In the genomic region with DNA sequence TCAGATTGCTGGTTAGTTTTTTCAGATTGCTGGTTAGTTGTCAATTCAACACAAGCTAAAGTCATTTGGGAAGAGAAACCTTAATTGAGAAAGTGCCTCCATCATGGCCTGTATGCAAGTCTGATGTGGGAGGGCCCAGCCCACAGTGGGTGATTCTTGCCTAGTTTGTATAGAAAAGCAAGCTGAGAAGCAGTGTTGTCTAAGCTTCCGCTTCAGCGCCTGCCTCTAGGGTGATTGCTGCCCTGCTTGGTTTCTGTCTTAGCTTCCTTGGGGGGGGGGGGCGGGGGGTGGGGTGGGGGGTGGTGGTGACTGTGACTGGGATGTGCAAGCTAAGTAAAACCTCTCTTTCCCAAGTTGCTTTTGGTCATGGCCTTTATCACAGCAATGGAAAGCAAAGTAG, we compare ENCODE assay signal across 23 mouse cellular contexts. TPM values are rescaled to one million over a fixed set of nuclear protein-coding genes. Genes with fewer than 3 reads are reported as not detected.
A peak's percentile ranks its signal among the peaks of the same experiment; 100 is the strongest.
DNase-seq lines count a peak whose midpoint lies in the region; ATAC-seq and TF ChIP-seq lines count a peak whose summit lies in the region.
"Had no signal": no experiment of that assay in that cellular context is flagged by ENCODE, and none has a peak within 500 bp of the region (broad histone marks: within the 10 kb centered on the region; RNA-seq: fewer than 3 reads in every experiment).

No protein-coding gene starts in this region.

- TF ChIP-seq POLR2A in small intestine, adult 2 months (IDR thresholded peaks at IDR 0.05; ENCODE audit: low read depth, low read length) = no peak

- no peaks in the 10 kb centered on the region for H3K36me3 ChIP-seq in forebrain, embryonic 14.5 days (ENCODE audit: control insufficient read depth, insufficient read depth, low read length)
- H3K36me3 ChIP-seq in forebrain, embryonic 15.5 days = no peaks in the 10 kb centered on the region
- H3K36me3 ChIP-seq in stomach, embryonic 15.5 days = no peaks in the 10 kb centered on the region
- no peaks in the 10 kb centered on the region for H3K36me3 ChIP-seq in stomach, postnatal 0 days (ENCODE audit: control insufficient read depth, insufficient read depth, low read length)
- H3K36me3 ChIP-seq in small intestine, adult 2 months (ENCODE audit: control insufficient read depth, insufficient read depth, low read length) = no peaks in the 10 kb centered on the region
- H3K36me3 ChIP-seq: embryonic facial prominence, embryonic 10.5 days; heart, embryonic 10.5 days; hindbrain, embryonic 15.5 days; midbrain, embryonic 15.5 days had no signal

- no peak overlapping the region for H3K4me3 ChIP-seq in forebrain, embryonic 14.5 days (ENCODE audit: low read depth, low read length)
- no peak overlapping the region for H3K4me3 ChIP-seq in forebrain, embryonic 15.5 days
- H3K4me3 ChIP-seq in stomach, embryonic 15.5 days (replicated peaks) = no peak overlapping the region
- no peak overlapping the region for H3K4me3 ChIP-seq in stomach, postnatal 0 days (ENCODE audit: low read depth, low read length)
- H3K4me3 ChIP-seq in small intestine, adult 2 months (ENCODE audit: low read depth, low read length) = no peak overlapping the region
- H3K4me3 ChIP-seq: embryonic facial prominence, embryonic 10.5 days; heart, embryonic 10.5 days; hindbrain, embryonic 15.5 days; midbrain, embryonic 15.5 days had no signal

- no peak for TF ChIP-seq EP300 in stomach, postnatal 0 days (optimal IDR thresholded peaks at IDR 0.05)

- H3K27ac ChIP-seq in forebrain, embryonic 14.5 days (ENCODE audit: low read depth, low read length) = no peak overlapping the region
- no peak overlapping the region for H3K27ac ChIP-seq in forebrain, embryonic 15.5 days (replicated peaks)
- no peak overlapping the region for H3K27ac ChIP-seq in stomach, embryonic 15.5 days
- no peak overlapping the region for H3K27ac ChIP-seq in stomach, postnatal 0 days (replicated peaks)
- H3K27ac ChIP-seq in small intestine, adult 2 months (ENCODE audit: insufficient read depth, low read depth, low read length) = peak overlapping the region; percentile 38; the same call in 1 of the 2 replicates
- H3K27ac ChIP-seq: embryonic facial prominence, embryonic 10.5 days; heart, embryonic 10.5 days; hindbrain, embryonic 15.5 days; kidney, postnatal 0 days; macrophage; midbrain, embryonic 15.5 days had no signal

- 7% methylated on average over 3 of the region's 3 CpGs for WGBS in forebrain, embryonic 14.5 days
- WGBS in forebrain, embryonic 15.5 days = 14% methylated on average over 3 of the region's 3 CpGs
- WGBS in stomach, embryonic 15.5 days = 65% methylated on average over 3 of the region's 3 CpGs
- WGBS in stomach, postnatal 0 days = 48% methylated on average over 3 of the region's 3 CpGs
- 64% methylated on average over 3 of the region's 3 CpGs for WGBS in small intestine, adult 2 months

- H3K4me2 ChIP-seq in forebrain, embryonic 14.5 days (ENCODE audit: low read length) = no peak overlapping the region
- no peak overlapping the region for H3K4me2 ChIP-seq in forebrain, embryonic 15.5 days (replicated peaks)
- H3K4me2 ChIP-seq in stomach, embryonic 15.5 days = no peak overlapping the region
- H3K4me2 ChIP-seq in stomach, postnatal 0 days (replicated peaks; ENCODE audit: low read depth) = no peak overlapping the region
- H3K4me2 ChIP-seq: hindbrain, embryonic 15.5 days; midbrain, embryonic 15.5 days had no signal

- no peak overlapping the region for H3K9ac ChIP-seq in forebrain, embryonic 14.5 days (ENCODE audit: low read length)
- no peak overlapping the region for H3K9ac ChIP-seq in forebrain, embryonic 15.5 days (replicated peaks)
- no peak overlapping the region for H3K9ac ChIP-seq in stomach, embryonic 15.5 days
- H3K9ac ChIP-seq in stomach, postnatal 0 days (ENCODE audit: low read length) = no peak overlapping the region
- H3K9ac ChIP-seq: hindbrain, embryonic 15.5 days; liver, postnatal 0 days; midbrain, embryonic 15.5 days had no signal

- H3K9me3 ChIP-seq in forebrain, embryonic 14.5 days (replicated peaks; ENCODE audit: control insufficient read depth, low read length) = no peaks in the 10 kb centered on the region
- H3K9me3 ChIP-seq in forebrain, embryonic 15.5 days = no peaks in the 10 kb centered on the region
- H3K9me3 ChIP-seq in stomach, embryonic 15.5 days = no peaks in the 10 kb centered on the region
- no peaks in the 10 kb centered on the region for H3K9me3 ChIP-seq in stomach, postnatal 0 days (ENCODE audit: control insufficient read depth, low read length)
- H3K9me3 ChIP-seq: embryonic facial prominence, embryonic 10.5 days; heart, embryonic 10.5 days; hindbrain, embryonic 15.5 days; midbrain, embryonic 15.5 days had no signal

- ATAC-seq in forebrain, embryonic 14.5 days = peak; percentile 32; the same call in 1 of the 2 replicates
- ATAC-seq in forebrain, embryonic 15.5 days (replicated peaks) = no peak
- ATAC-seq in stomach, embryonic 15.5 days (ENCODE audit: insufficient read depth, low FRiP score, low read depth) = peak; percentile 27; the same call in 1 of the 2 replicates
- no peak for ATAC-seq in stomach, postnatal 0 days (ENCODE audit: low FRiP score, low TSS enrichment)
- 0 out of 2 replicates have a peak, but pooled peaks have one; percentile 31 for ATAC-seq in granulocyte monocyte progenitor cell, adult 5-6 weeks (replicated peaks; ENCODE audit: poor library complexity, severe bottlenecking)
- ATAC-seq: activated CD4-positive, CD25-positive, alpha-beta regulatory T cell, adult 4 months; lung, postnatal 0 days; midbrain, embryonic 15.5 days had no signal

- H3K4me1 ChIP-seq in forebrain, embryonic 14.5 days (ENCODE audit: control insufficient read depth, insufficient read depth, low read length) = no peaks in the 10 kb centered on the region; the same call in 1 of the 2 replicates
- 0 out of 2 replicates have a peak, but pooled peaks cover 4% of the 10 kb centered on the region for H3K4me1 ChIP-seq in forebrain, embryonic 15.5 days
- H3K4me1 ChIP-seq in stomach, embryonic 15.5 days = 0 out of 2 replicates have a peak, but pooled peaks cover 9% of the 10 kb centered on the region
- no peaks in the 10 kb centered on the region for H3K4me1 ChIP-seq in stomach, postnatal 0 days (replicated peaks; ENCODE audit: control insufficient read depth, insufficient read depth)
- peaks cover 29% of the 10 kb centered on the region for H3K4me1 ChIP-seq in small intestine, adult 2 months (ENCODE audit: control insufficient read depth, insufficient read depth, insufficient read length, low read length)
- H3K4me1 ChIP-seq: hindbrain, embryonic 15.5 days had no signal

- TF ChIP-seq CTCF in stomach, postnatal 0 days (IDR thresholded peaks at IDR 0.05; ENCODE audit: low read depth) = no peak
- TF ChIP-seq CTCF in small intestine, adult 2 months (IDR thresholded peaks at IDR 0.05; ENCODE audit: extremely low read depth, insufficient read length, insufficient replicate concordance, low read depth, low read length) = no peak

- no peaks in the 10 kb centered on the region for H3K27me3 ChIP-seq in forebrain, embryonic 14.5 days (replicated peaks; ENCODE audit: control insufficient read depth, insufficient read depth, low read length)
- H3K27me3 ChIP-seq in forebrain, embryonic 15.5 days = no peaks in the 10 kb centered on the region
- no peaks in the 10 kb centered on the region for H3K27me3 ChIP-seq in stomach, embryonic 15.5 days (replicated peaks)
- H3K27me3 ChIP-seq in stomach, postnatal 0 days (ENCODE audit: control insufficient read depth, insufficient read depth, low read length) = no peaks in the 10 kb centered on the region
- H3K27me3 ChIP-seq in small intestine, adult 2 months (ENCODE audit: control insufficient read depth, insufficient read depth, low read length) = no peaks in the 10 kb centered on the region
- H3K27me3 ChIP-seq: hindbrain, embryonic 15.5 days had no signal

- DNase-seq in forebrain, embryonic 14.5 days (ENCODE audit: low spot score) = peak; percentile 24
- no peak for DNase-seq in stomach, postnatal 0 days (ENCODE audit: low spot score)
- no peak for DNase-seq in c-Kit-positive CD71-positive TER-119-positive erythroid progenitor cells, embryonic 14.5 days (ENCODE audit: low spot score)
- DNase-seq: adrenal gland, adult 8-10 months; cerebellum, adult 2 months; cerebellum, postnatal 25 days; gastrocnemius, postnatal 36 days; heart, postnatal 4 days; kidney, adult 11 months; liver, postnatal 0 days; thymus, postnatal 36 days had no signal

RNA-seq across cellular contexts. Expression of gene Map7, which starts 53.0 kb away (rescaled TPM):
- polyA plus RNA-seq in forebrain, embryonic 14.5 days (2014; fragmentation: Nextera tagmentation; extraction: Ambion mirVana) = 2.7 and 3.3 TPM in 2 replicates
- 4.7 and 6.2 TPM in 2 replicates for polyA plus RNA-seq in forebrain, embryonic 15.5 days (2015; fragmentation: Nextera tagmentation; extraction: Ambion mirVana)
- polyA plus RNA-seq in stomach, embryonic 15.5 days (2015; fragmentation: Nextera tagmentation; extraction: Ambion mirVana) = 21.2 and 23.3 TPM in 2 replicates
- polyA plus RNA-seq in stomach, postnatal 0 days (2015; fragmentation: Nextera tagmentation; extraction: Ambion mirVana) = 23.0 TPM in 2 replicates
- total RNA-seq in granulocyte monocyte progenitor cell, adult 5-6 weeks (2014; fragmentation: Nextera tagmentation) = 19.0 and 22.6 TPM in 2 replicates
- 18.3 and 22.4 TPM in 2 replicates for total RNA-seq in granulocyte monocyte progenitor cell, adult 5-6 weeks (2017)
- 25.4 and 40.8 TPM in 2 replicates for polyA plus RNA-seq in small intestine, adult 2 months (2012; rRNA removed)

Comparison
In these comparisons a context has a peak if more than half of its experiments do, and no peak if none do; other contexts are left out.
1. ATAC-seq: peak in forebrain, embryonic 14.5 days (single experiment), stomach, embryonic 15.5 days (single experiment) and granulocyte monocyte progenitor cell, adult 5-6 weeks (single experiment); none in forebrain, embryonic 15.5 days (single experiment) and stomach, postnatal 0 days (single experiment).